Mouse (Mus musculus) heart, embryonic 11.5 days (tissue): ENCODE results near the gene Arhgap18. TPM values are rescaled to one million over a fixed set of nuclear protein-coding genes. Genes with fewer than 3 reads are reported as not detected.

Experiments
- ATAC-seq: fragments of 200-750 bp; cut with Nextera tagmentation; replicated peaks from 2 replicates; pipeline ENCODE4 v1.8.0; 2017; ENCODE audit warnings: moderate library complexity; ENCODE audit not compliant: insufficient number of reproducible peaks, low FRiP score, low TSS enrichment
- H3K27ac ChIP-seq: fragments of 300-500 bp; sonication (generic); 2 replicates; pipeline ENCODE4 v1.5.1; 2014; ENCODE audit warnings: mild to moderate bottlenecking, low read depth, low read length
- H3K27me3 ChIP-seq: fragments of 300-500 bp; sonication (generic); 2 replicates; pipeline ENCODE4 v1.6.1; 2014; ENCODE audit warnings: mild to moderate bottlenecking, low read length, mixed read lengths; ENCODE audit not compliant: control insufficient read depth, insufficient read depth
- H3K36me3 ChIP-seq: fragments of 300-500 bp; sonication (generic); 2 replicates; pipeline ENCODE4 v1.6.1; 2014; ENCODE audit warnings: mild to moderate bottlenecking, low read length, moderate library complexity, mixed read lengths; ENCODE audit not compliant: control insufficient read depth, insufficient read depth
- H3K4me1 ChIP-seq: fragments of 300-500 bp; sonication (generic); 2 replicates; pipeline ENCODE4 v1.6.1; 2014; ENCODE audit warnings: low read length; ENCODE audit not compliant: control insufficient read depth, insufficient read depth
- H3K4me2 ChIP-seq: fragments of 300-500 bp; sonication (generic); 2 replicates; pipeline ENCODE4 v1.6.1; 2014; ENCODE audit warnings: mild to moderate bottlenecking, moderate library complexity
- H3K4me3 ChIP-seq: fragments of 300-500 bp; sonication (generic); 2 replicates; pipeline ENCODE4 v1.5.1; 2014; ENCODE audit warnings: low read depth, low read length
- H3K9ac ChIP-seq: fragments of 300-500 bp; sonication (generic); 2 replicates; pipeline ENCODE4 v1.6.1; 2014; ENCODE audit warnings: mild to moderate bottlenecking, low read depth, low read length, moderate library complexity
- H3K9me3 ChIP-seq: fragments of 300-500 bp; sonication (generic); replicated peaks from 2 replicates; pipeline ENCODE4 v1.6.1; 2016; ENCODE audit warnings: low read length; ENCODE audit not compliant: control insufficient read depth
- WGBS: fragments of 180-500 bp; shearing (Covaris S2); extraction: QIAGEN DNeasy Blood & Tissue Kit; methylation state at CpG from one replicate; pipeline ENCODE4 v1.1.7; 2014; ENCODE audit not compliant: insufficient replicate concordance; 5-methylcytosine and 5-hydroxymethylcytosine counted together
- polyA plus RNA-seq: library from polyadenylated mRNA; unstranded; fragments of >200 nt; fragmentation: Nextera tagmentation; extraction: Ambion mirVana; gene quantifications from 2 replicates; pipeline ENCODE4 v1.2.1, GENCODE M21; 2014

The Arhgap18 gene
- polyA plus RNA-seq, 1 experiment from 2014 or later = 25.8 TPM

DNA sequence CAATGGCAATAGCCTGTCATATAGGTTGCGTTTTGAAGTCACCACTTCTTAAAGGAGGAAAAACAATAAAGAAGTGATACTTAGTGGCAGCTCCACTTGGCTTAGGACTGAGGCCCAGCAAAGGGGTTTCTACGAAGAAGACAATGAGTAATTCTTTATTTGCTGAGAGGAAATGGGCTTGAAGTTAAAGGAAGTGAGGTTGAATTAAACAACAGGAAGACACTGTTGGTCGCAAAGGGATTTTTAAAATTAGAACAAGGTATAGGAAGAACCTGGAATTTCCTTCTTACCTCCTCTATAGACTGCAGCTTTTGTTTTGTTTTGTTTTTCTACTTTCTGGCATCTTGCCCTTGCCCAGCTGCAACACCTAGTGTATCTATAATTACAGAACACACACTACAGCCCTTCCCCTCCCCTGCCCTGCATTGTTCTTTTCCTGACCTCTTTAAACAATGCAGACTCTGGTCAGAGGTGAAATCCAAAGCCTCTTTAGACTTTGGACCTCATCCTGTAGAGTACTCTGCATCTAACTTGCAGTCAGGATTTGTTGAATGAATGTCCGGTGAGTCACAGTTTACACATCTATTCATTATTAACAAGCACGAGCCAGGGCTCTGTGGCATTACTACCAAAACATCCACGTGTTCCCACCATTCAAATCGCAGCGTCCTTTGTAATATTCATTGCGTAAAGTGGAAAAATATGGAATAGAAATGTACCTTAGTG lies 75.4 kb downstream of the Arhgap18 start:
- Histone ChIP-seq H3K9me3 (no peaks in the 10 kb centered on the region), H3K27me3 (no peaks in the 10 kb centered on the region), H3K4me3 (no peak overlapping the region), H3K27ac (0 out of 2 replicates have a peak overlapping the region, but pooled peaks have one; percentile 12), H3K4me2 (no peak overlapping the region), H3K36me3 (no peaks in the 10 kb centered on the region), H3K4me1 (no peaks in the 10 kb centered on the region; the same call in 1 of the 2 replicates), H3K9ac (no peak overlapping the region)
- WGBS = 72% methylated on average over 9 of the region's 9 CpGs
- ATAC-seq = no peak

DNA sequence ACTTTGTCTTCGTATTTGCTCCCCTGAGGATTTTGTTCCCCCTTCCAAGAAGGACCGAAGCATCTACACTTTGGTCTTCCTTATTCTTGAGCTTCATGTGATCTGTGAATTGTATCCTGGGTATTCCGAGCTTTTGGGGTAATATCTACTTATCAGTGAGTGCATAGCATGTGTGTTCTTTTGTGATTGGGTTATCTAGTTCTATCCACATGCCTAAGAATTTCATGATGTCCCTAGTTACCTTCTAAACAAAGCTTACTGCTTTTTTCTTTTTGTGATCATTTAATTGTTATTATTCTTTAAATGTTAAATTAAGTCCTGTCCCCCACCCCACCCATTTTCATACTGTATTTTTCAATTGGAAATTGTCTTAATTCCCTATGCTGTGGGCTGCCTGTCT lies 78.8 kb downstream of the Arhgap18 start:
- Histone ChIP-seq H3K9me3 (no peaks in the 10 kb centered on the region), H3K4me1 (no peaks in the 10 kb centered on the region), H3K9ac (no peak overlapping the region), H3K36me3 (no peaks in the 10 kb centered on the region), H3K27ac (no peak overlapping the region), H3K27me3 (no peaks in the 10 kb centered on the region), H3K4me2 (no peak overlapping the region), H3K4me3 (no peak overlapping the region)
- WGBS = 81% methylated on average over 3 of the region's 3 CpGs
- ATAC-seq = no peak

GRCm38 (mm10) chr10:26832669-26833249 lies 79.5 kb downstream of the Arhgap18 start:
- Histone ChIP-seq H3K9ac (no peak overlapping the region), H3K36me3 (no peaks in the 10 kb centered on the region), H3K4me3 (no peak overlapping the region), H3K27ac (no peak overlapping the region), H3K4me1 (no peaks in the 10 kb centered on the region), H3K27me3 (no peaks in the 10 kb centered on the region), H3K4me2 (no peak overlapping the region), H3K9me3 (no peaks in the 10 kb centered on the region)
- ATAC-seq = no peak
- WGBS = 93% methylated on average over 3 of the region's 3 CpGs

- WGBS = 69% methylated on average over 3 of the region's 3 CpGs
- Histone ChIP-seq H3K36me3 (no peaks in the 10 kb centered on the region), H3K27ac (no peak overlapping the region), H3K9ac (no peak overlapping the region), H3K4me1 (no peaks in the 10 kb centered on the region), H3K9me3 (no peaks in the 10 kb centered on the region), H3K4me3 (no peak overlapping the region), H3K27me3 (no peaks in the 10 kb centered on the region), H3K4me2 (no peak overlapping the region)
- ATAC-seq = no peak
Measured at GRCm38 (mm10) chr10:26833393-26833792, 80.2 kb downstream of the Arhgap18 start.

GRCm38 (mm10) chr10:26849311-26849710 lies 96.1 kb downstream of the Arhgap18 start:
- Histone ChIP-seq H3K27ac (no peak overlapping the region), H3K4me2 (no peak overlapping the region), H3K36me3 (no peaks in the 10 kb centered on the region), H3K4me3 (no peak overlapping the region), H3K4me1 (no peaks in the 10 kb centered on the region), H3K9me3 (no peaks in the 10 kb centered on the region), H3K27me3 (no peaks in the 10 kb centered on the region), H3K9ac (no peak overlapping the region)
- ATAC-seq = no peak
- 88% methylated on average over 4 of the region's 4 CpGs for WGBS

- Histone ChIP-seq H3K36me3 (no peaks in the 10 kb centered on the region), H3K27me3 (no peaks in the 10 kb centered on the region), H3K4me2 (no peak overlapping the region), H3K27ac (no peak overlapping the region), H3K4me1 (no peaks in the 10 kb centered on the region), H3K9me3 (no peaks in the 10 kb centered on the region), H3K4me3 (no peak overlapping the region), H3K9ac (no peak overlapping the region)
- no peak for ATAC-seq
- WGBS = 44% methylated on average over 6 of the region's 6 CpGs
Measured at GRCm38 (mm10) chr10:26849854-26850253, 96.6 kb downstream of the Arhgap18 start.

GRCm38 (mm10) chr10:26854556-26855100 lies 101.4 kb downstream of the Arhgap18 start:
- H3K36me3 ChIP-seq = no peaks in the 10 kb centered on the region
- H3K4me3 ChIP-seq = no peak overlapping the region
- 89% methylated on average over 5 of the region's 5 CpGs for WGBS
- no peak overlapping the region for H3K27ac ChIP-seq
- H3K9ac ChIP-seq = no peak overlapping the region
- no peaks in the 10 kb centered on the region for H3K9me3 ChIP-seq
- H3K27me3 ChIP-seq = no peaks in the 10 kb centered on the region
- no peak overlapping the region for H3K4me2 ChIP-seq
- no peak for ATAC-seq
- no peaks in the 10 kb centered on the region for H3K4me1 ChIP-seq

DNA sequence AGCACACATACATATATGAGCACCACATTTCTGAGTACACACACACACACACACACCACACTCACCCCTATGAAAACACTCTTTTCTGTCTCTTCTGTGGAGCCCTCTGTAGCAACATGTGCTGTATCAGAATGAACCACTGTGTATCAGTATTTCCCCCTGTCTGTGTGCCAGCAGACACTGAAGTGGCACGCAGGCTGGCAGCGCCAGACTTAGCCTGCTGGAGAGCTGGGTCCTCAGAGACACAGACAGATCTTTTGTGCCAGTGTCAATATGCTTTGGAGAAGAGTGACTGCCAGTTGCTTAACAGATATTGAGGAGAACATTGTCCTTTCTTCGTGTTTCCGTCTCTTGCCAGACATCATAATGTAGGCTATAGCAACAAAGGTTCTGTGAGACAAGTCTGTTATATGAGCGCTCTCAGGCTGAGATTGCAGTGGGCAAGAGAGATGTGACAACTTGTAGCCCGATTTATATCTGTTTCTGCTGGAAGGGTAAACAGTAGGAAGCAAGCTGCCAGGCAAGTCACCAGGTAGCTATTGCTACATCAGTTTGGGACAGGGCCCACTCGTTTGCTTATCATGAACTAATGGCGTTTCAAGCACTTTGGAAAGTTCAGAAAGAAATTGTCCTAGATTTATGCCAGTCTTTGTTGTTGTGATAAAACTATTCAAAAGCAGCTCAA lies 102.8 kb downstream of the Arhgap18 start:
- Histone ChIP-seq H3K36me3 (no peaks in the 10 kb centered on the region), H3K27me3 (no peaks in the 10 kb centered on the region), H3K4me1 (no peaks in the 10 kb centered on the region), H3K4me2 (no peak overlapping the region), H3K4me3 (no peak overlapping the region), H3K9me3 (no peaks in the 10 kb centered on the region), H3K27ac (no peak overlapping the region), H3K9ac (no peak overlapping the region)
- 76% methylated on average over 8 of the region's 8 CpGs for WGBS
- ATAC-seq = no peak
